Mouse (Mus musculus) liver, embryonic 14.5 days (tissue): Measurements from ENCODE around the gene Oaf.

Source experiments
- CTCF ChIP-seq: IDR thresholded peaks from 2 replicates; pipeline ENCODE4 v1.5.1; 2016; ENCODE audit warnings: antibody characterized with exemption, low read depth, control low read depth
- EP300 ChIP-seq: IDR thresholded peaks from 2 replicates; pipeline ENCODE4 v1.6.1; 2016; ENCODE audit warnings: antibody characterized with exemption, low read depth

DNA sequence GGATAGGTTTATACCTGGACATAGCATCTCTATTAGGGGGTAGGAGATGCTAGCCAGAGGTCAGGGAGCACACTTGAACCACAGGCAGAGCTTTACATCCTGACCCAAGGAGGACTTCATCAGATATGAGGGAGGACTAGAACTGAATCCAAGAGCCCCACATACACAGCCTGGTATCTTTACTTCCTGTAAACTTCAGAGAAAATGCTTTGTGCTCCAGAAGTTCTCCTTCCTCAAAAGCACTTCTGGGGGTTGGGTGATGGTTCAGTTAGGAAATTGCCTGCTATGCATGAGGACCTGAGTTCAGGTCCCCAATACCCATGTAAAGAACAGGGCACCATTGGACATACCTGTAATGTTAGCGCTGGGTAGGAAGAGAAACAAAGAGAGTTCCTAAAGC, 6.2 kb downstream of the Oaf start:
- TF ChIP-seq CTCF (no peak), EP300 (no peak)
